Mouse (Mus musculus) neural tube, postnatal 0 days (tissue): Measurements from ENCODE around the gene Nudt10. TPM values are rescaled to one million over a fixed set of nuclear protein-coding genes. Genes with fewer than 3 reads are reported as not detected.

ENCODE experiments used
- polyA plus RNA-seq: library from polyadenylated mRNA; unstranded; fragments of >200 nt; fragmentation: Nextera tagmentation; extraction: Ambion mirVana; gene quantifications from 2 replicates; pipeline ENCODE4 v1.2.1, GENCODE M21; 2015

Nudt10 gene
- 36.6 and 40.3 TPM in 2 replicates for polyA plus RNA-seq

DNA sequence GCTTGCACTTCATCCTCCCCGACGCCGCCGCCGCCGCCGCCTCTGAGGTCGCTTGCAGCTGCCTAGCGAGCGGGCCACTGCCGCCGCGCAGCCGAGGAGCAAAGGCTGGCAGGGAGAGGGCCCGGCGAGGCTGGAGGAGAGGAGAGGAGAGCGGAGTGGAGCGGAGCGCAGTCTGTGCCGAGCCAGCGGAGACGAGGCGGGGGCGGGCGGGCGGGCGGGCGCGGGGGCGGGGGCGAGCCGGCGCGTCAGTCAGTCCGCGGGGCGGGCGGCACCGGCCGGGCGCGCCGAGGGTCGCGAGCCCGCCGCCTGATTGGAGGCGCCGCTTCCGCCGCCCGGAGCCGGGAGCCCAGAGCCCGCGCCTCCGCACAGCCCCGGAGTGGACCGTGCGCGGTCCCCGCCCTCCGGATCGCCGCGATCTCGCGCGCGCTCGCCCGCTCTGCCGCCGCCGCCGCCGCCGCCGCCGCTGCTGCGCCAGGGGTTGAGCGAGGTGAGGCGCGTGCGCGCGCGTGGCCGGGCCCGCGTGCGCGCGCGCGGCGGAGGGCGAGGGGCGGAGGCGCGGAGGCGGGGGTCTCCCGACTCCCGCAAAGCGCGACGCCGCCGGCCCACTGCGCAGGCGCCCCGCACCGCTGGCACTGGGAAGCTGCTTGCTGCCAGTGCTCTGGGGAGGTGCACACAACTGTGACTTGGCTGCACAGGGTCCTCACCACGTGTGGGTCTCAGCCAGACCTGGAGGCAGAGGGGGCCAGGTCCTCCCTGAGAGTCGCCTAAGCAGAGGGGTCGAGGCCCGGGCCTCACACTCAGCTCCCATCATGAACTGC is at the start of gene Nudt10:
Nudt10 (minus strand) TSS at position 193 of the 818 bp plus-strand sequence.

Other genes starting within 250 kb of the Nudt10 start
- 22.2 and 24.8 TPM in 2 replicates for gene Nudt11, start 125.6 kb downstream of the Nudt10 start, polyA plus RNA-seq
- gene AU022751, start 89.6 kb downstream of the Nudt10 start, polyA plus RNA-seq, result not detected in 2 replicates
- gene Bmp15, start 147.7 kb upstream of the Nudt10 start, polyA plus RNA-seq, result 0.25 TPM in 2 replicates
- gene Shroom4, start 226.8 kb upstream of the Nudt10 start, polyA plus RNA-seq, result 0.84 and 1.2 TPM in 2 replicates